Mouse (Mus musculus) brain, embryonic 14.5 days (tissue): ENCODE results near the gene Cdh12.

Experiments
- CTCF ChIP-seq: fragments of 200-500 bp; IDR thresholded peaks from 2 replicates; pipeline ENCODE4 v1.5.1; 2012; ENCODE audit warnings: inconsistent platforms, mild to moderate bottlenecking, moderate library complexity, borderline replicate concordance; ENCODE audit not compliant: insufficient read depth, insufficient read length; ENCODE audit errors: extremely low read depth
- POLR2A ChIP-seq: fragments of 200-500 bp; IDR thresholded peaks from 2 replicates; pipeline ENCODE4 v1.6.1; 2012; ENCODE audit warnings: mild to moderate bottlenecking, inconsistent platforms, borderline replicate concordance; ENCODE audit not compliant: poor library complexity, insufficient read depth, insufficient read length, severe bottlenecking; ENCODE audit errors: extremely low read depth

DNA sequence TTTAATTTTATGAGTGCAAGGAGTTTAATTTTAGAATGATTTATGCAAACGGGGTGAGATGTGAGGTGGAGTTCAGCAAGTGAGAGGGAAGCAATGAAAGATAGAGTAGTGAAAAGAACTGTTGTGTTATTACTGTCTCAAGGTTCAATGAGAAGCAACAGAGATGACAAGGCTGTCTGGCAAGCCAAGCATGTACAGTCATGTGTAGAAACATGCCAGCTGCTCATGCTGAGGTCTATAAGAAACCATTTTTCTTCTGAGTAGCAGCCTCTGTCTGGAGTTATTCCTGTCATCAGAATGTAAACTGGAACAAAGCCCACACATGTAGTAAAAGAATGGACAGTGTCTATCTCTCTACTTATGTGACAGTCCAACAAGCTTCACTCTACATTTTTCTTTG, 14.5 kb downstream of the Cdh12 start:
- TF ChIP-seq CTCF (no peak), POLR2A (no peak)
